Mouse (Mus musculus) cortical plate, adult 2 months (tissue): ENCODE data around the gene Fat3.

Experiments used
- CTCF ChIP-seq: fragments of 200-500 bp; IDR thresholded peaks from 2 replicates; pipeline ENCODE4 v1.5.1; 2011; ENCODE audit warnings: mild to moderate bottlenecking, control low read depth, low read length; ENCODE audit not compliant: insufficient read depth; ENCODE audit errors: extremely low read depth
- POLR2A ChIP-seq: fragments of 200-500 bp; IDR thresholded peaks from 2 replicates; pipeline ENCODE4 v1.6.1; 2011; ENCODE audit warnings: mild to moderate bottlenecking, low read length, control low read depth; ENCODE audit not compliant: insufficient read depth; ENCODE audit errors: extremely low read depth

DNA sequence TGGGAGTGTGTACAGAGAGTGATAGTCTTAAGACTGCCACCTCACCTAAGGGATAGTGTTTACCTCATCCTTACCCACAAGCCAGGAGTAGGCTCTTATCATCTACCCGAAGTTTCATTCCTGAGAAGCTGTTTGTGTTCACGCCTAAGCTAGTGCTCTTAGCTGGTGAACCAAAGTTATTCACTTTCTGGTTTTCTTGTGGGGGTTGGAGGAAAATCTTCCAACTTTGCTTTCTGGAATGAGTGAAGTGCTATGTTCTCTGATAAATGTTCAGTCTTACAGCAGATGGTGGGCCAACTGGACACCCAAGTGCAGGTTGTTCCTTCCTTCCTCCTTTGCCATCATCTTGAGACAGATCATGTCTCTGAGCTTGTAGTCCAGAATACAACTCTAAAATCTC lies 402.5 kb downstream of the Fat3 start:
- TF ChIP-seq CTCF (no peak), POLR2A (no peak)
